Mouse (Mus musculus): ENCODE results near the gene Zfp72. TPM values are rescaled to one million over a fixed set of nuclear protein-coding genes. Genes with fewer than 3 reads are reported as not detected.

Gene Zfp72
- polyA plus RNA-seq (2017; shearing (Covaris generic)): 1 to 10 TPM in 1 of 2 experiments, under 1 TPM in 1; 0.65 to 2.1 TPM

- peak; percentile 92 for ATAC-seq
Measured at GRCm38 (mm10) chr13:74390371-74390990, at the start of gene Zfp72. TSS of gene Zfp72 (minus strand) at chr13:74390836.

GRCm38 (mm10) chr13:74439895-74440294 lies 49.3 kb upstream of the Zfp72 start:
- no peak for ATAC-seq

- no peak for ATAC-seq
Measured at GRCm38 (mm10) chr13:74399298-74399839, 8.7 kb upstream of the Zfp72 start, which contains the start of gene Ftl1-ps1. TSS of gene Ftl1-ps1 (plus strand) at chr13:74399694.

- no peak for ATAC-seq
Measured at GRCm38 (mm10) chr13:74391156-74391555, 520 bp upstream of the Zfp72 start.

- no peak for ATAC-seq
Measured at GRCm38 (mm10) chr13:74389730-74390129, 906 bp downstream of the Zfp72 start.

- no peak for ATAC-seq
Measured at GRCm38 (mm10) chr13:74382289-74382688, 8.3 kb downstream of the Zfp72 start.

- no peak for ATAC-seq
Measured at GRCm38 (mm10) chr13:74381533-74382276, 8.9 kb downstream of the Zfp72 start.

- ATAC-seq: no peak
Measured at GRCm38 (mm10) chr13:74363859-74364235, 26.8 kb downstream of the Zfp72 start, which contains the start of gene Lrrc14b. TSS of gene Lrrc14b (minus strand) at chr13:74364005.

GRCm38 (mm10) chr13:74363176-74363858 lies 27.3 kb downstream of the Zfp72 start:
- ATAC-seq: no peak

- no peak for ATAC-seq
Measured at GRCm38 (mm10) chr13:74362218-74362617, 28.4 kb downstream of the Zfp72 start.

GRCm38 (mm10) chr13:74356491-74356890 lies 34.1 kb downstream of the Zfp72 start:
- no peak for ATAC-seq

- ATAC-seq: peak; percentile 8
Measured at GRCm38 (mm10) chr13:74350435-74350906, 40.2 kb downstream of the Zfp72 start.

GRCm38 (mm10) chr13:74349566-74350434 lies 40.8 kb downstream of the Zfp72 start, which contains the start of the genes Sdha and Ccdc127:
TSS of gene Sdha (minus strand) at chr13:74350280.
TSS of gene Ccdc127 (plus strand) at chr13:74350309.
- peak; percentile 90 for ATAC-seq

- ATAC-seq: peak; percentile 98
Measured at GRCm38 (mm10) chr13:74341036-74341435, 49.6 kb downstream of the Zfp72 start.

GRCm38 (mm10) chr13:74329321-74329720 lies 61.3 kb downstream of the Zfp72 start:
- no peak for ATAC-seq

Other genes starting within 250 kb of the Zfp72 start
- 10 to 100 TPM; 77.3 to 85.7 TPM for gene Exoc3, start 182.1 kb downstream of the Zfp72 start, polyA plus RNA-seq (2017; shearing (Covaris generic))
- under 1 TPM; 0.20 to 0.56 TPM for gene Ahrr, start 98.5 kb downstream of the Zfp72 start, polyA plus RNA-seq (2017; shearing (Covaris generic))
- gene Pdcd6, start 73.3 kb downstream of the Zfp72 start, polyA plus RNA-seq (2017; shearing (Covaris generic)): 100 to 1,000 TPM; 188 to 204 TPM
- 100 to 1,000 TPM; 257 to 308 TPM for gene Sdha, start 40.6 kb downstream of the Zfp72 start, polyA plus RNA-seq (2017; shearing (Covaris generic))
- gene Ccdc127, start 40.5 kb downstream of the Zfp72 start, polyA plus RNA-seq (2017; shearing (Covaris generic)): 10 to 100 TPM; 37.6 to 37.9 TPM
- not detected for gene Lrrc14b, start 26.8 kb downstream of the Zfp72 start, polyA plus RNA-seq (2017; shearing (Covaris generic))
- gene Ftl1-ps1, start 8.9 kb upstream of the Zfp72 start, polyA plus RNA-seq (2017; shearing (Covaris generic)): 10 to 100 TPM; 56.0 to 63.6 TPM
- 10 to 100 TPM; 21.6 to 24.9 TPM for gene Zfp825, start 103.2 kb upstream of the Zfp72 start, polyA plus RNA-seq (2017; shearing (Covaris generic))
- 100 to 1,000 TPM in 1 of 2 experiments, 10 to 100 TPM in 1; 67.3 to 126 TPM for gene Erap1, start 248.7 kb upstream of the Zfp72 start, polyA plus RNA-seq (2017; shearing (Covaris generic))

Measured in activated CD4-positive, CD25-positive, alpha-beta regulatory T cell, adult 4 months (primary cell).